Mouse (Mus musculus): ENCODE results near the gene Dnajb12. TPM values are rescaled to one million over a fixed set of nuclear protein-coding genes. Genes with fewer than 3 reads are reported as not detected.

Gene Dnajb12
- total and polyA plus RNA-seq, 3 experiments, result 13.9 to 35.9 (median 21.5) TPM

DNA sequence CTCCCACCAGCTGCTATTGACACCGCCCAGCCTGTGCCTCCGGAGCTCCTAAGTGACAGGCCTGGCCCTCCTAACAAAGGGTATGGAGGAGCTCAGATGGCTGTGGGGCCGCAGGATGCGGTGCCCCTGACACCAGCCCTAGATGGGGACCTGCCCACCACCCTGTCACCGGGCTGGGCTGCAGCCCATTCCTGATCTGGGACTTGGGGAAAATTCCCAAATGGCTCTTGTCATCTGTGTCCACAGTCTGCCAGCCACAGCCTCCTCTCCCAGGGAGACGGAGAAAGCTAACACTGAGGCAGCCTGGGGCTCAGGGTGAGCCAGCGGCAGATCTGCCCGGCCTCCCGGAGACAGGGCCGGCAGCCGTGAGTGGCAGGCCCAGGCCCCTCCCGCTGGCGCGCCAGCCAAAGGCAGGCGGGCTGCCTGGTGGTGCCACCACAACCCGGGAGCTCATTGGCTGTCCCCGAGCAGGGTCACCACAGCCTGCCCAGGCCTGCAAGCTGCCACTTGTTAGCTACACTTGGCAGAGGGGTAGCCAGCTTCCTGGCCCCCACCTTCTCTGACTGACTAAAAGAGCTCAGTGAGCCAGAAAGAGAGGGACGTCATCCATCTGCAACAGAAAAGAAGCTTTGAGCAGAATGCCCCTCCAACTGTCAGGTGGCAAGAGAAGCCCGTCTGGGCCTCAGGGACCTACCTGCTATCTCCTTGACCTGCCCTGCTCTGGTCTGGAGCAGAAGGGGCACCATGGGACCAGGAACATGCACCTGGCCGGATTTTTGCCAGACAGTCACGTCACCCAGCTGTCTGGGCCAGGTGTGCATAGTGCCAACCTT lies 20.2 kb downstream of the Dnajb12 start:
- no peaks in the 10 kb centered on the region for H3K27me3 ChIP-seq (replicated peaks)
- dilution Hi-C loops (cut with MboI; ENCODE audit: extremely low pct_ligation_motif_present, extremely low pct_unique_long_range_greater_than_20kb, low sequenced_read_pairs) (no loop called here), in situ Hi-C loops (cut with MboI; ENCODE audit: low pct_ligation_motif_present, low pct_unique_long_range_greater_than_20kb, low sequenced_read_pairs) (loop anchor here (5.0 to 25.0 kb wide), 5 partner anchors 53 to 488 kb away; partner anchors contain the start of genes Ddit4 and Gm17455)
- H3K4me1 ChIP-seq (ENCODE audit: control insufficient read depth in 1 of 2, insufficient read depth in 2 of 2), result peaks cover 70 to 90% of the 10 kb centered on the region in 2 experiments
- peak overlapping the region; percentile 90 for H3K27ac ChIP-seq (ENCODE audit: insufficient read depth, low read depth)
- no peaks in the 10 kb centered on the region for H3K9me3 ChIP-seq (replicated peaks; ENCODE audit: low read length)
- H3K79me2 ChIP-seq (replicated peaks; ENCODE audit: control insufficient read depth, extremely low read depth, insufficient read depth, poor library complexity, severe bottlenecking), result no peaks in the 10 kb centered on the region
- H3K36me3 ChIP-seq (replicated peaks in 1 of 2; ENCODE audit: control insufficient read depth in 1 of 2, insufficient read depth in 1 of 2, low read length in 1 of 2), result peaks cover 33 to 37% of the 10 kb centered on the region in 2 experiments
- peak overlapping the region; percentile 67 for H3K9ac ChIP-seq (ENCODE audit: insufficient read depth, low read depth)
- peak overlapping the region; percentile 53 for H3K4me2 ChIP-seq (ENCODE audit: insufficient read depth, low read depth, poor library complexity, severe bottlenecking)
- TF ChIP-seq ETS1 (conservative IDR thresholded peaks at IDR 0.05; ENCODE audit: low read depth, low read length) (peak; percentile 57), NELFE (IDR thresholded peaks at IDR 0.05; ENCODE audit: low read depth, low read length) (peak; percentile 62), POLR2A (IDR thresholded peaks at IDR 0.05; ENCODE audit: low read depth, low read length) (peak; percentile 89), TBP (conservative IDR thresholded peaks at IDR 0.05; ENCODE audit: low read depth, low read length) (no peak), MAZ (IDR thresholded peaks at IDR 0.05; ENCODE audit: low read depth, low read length) (peak; percentile 99), ZC3H11A (IDR thresholded peaks at IDR 0.05; ENCODE audit: low read depth, low read length) (no peak), PAX5 (IDR thresholded peaks at IDR 0.05; ENCODE audit: low read length) (no peak), USF1 (IDR thresholded peaks at IDR 0.05; ENCODE audit: low read depth, low read length) (no peak), RAD21 (IDR thresholded peaks at IDR 0.05; ENCODE audit: low read depth, low read length) (no peak), NRF1 (IDR thresholded peaks at IDR 0.05; ENCODE audit: low read depth, low read length) (no peak; the same call in 1 of the 2 replicates), MAFK (IDR thresholded peaks at IDR 0.05; ENCODE audit: insufficient replicate concordance, low read length) (0 out of 2 replicates have a peak, but pooled peaks have one; percentile 15), POLR2AphosphoS2 (IDR thresholded peaks at IDR 0.05; ENCODE audit: low read depth, low read length) (peak; percentile 71; the same call in 1 of the 2 replicates), JUN (IDR thresholded peaks at IDR 0.05; ENCODE audit: insufficient read depth, low read depth, low read length) (no peak), KAT2A (IDR thresholded peaks at IDR 0.05; ENCODE audit: insufficient replicate concordance, low read length) (0 out of 2 replicates have a peak, but pooled peaks have one; percentile 6), MXI1 (IDR thresholded peaks at IDR 0.05; ENCODE audit: low read depth, low read length) (0 out of 2 replicates have a peak, but pooled peaks have one; percentile 19), USF2 (conservative IDR thresholded peaks at IDR 0.05; ENCODE audit: low read depth, low read length) (no peak), TCF12 (IDR thresholded peaks at IDR 0.05; ENCODE audit: low read depth, low read length) (peak; percentile 83), SMC3 (IDR thresholded peaks at IDR 0.05; ENCODE audit: low read depth, low read length) (no peak), RCOR1 (conservative IDR thresholded peaks at IDR 0.05; ENCODE audit: low read depth, low read length) (no peak), BHLHE40 (IDR thresholded peaks at IDR 0.05; ENCODE audit: low read depth, low read length) (peak; percentile 14; the same call in 1 of the 2 replicates), E2F4 (IDR thresholded peaks at IDR 0.05; ENCODE audit: insufficient replicate concordance, low read depth, low read length) (no peak), GABPA (IDR thresholded peaks at IDR 0.05; ENCODE audit: insufficient replicate concordance, low read depth, low read length) (no peak), MAX (IDR thresholded peaks at IDR 0.05; ENCODE audit: low read length) (no peak; the same call in 1 of the 2 replicates), IRF4 (IDR thresholded peaks at IDR 0.05; ENCODE audit: low read depth, low read length) (no peak), ZMIZ1 (IDR thresholded peaks at IDR 0.05; ENCODE audit: low read depth, low read length) (peak; percentile 86), SIN3A (IDR thresholded peaks at IDR 0.05; ENCODE audit: low read length) (peak; percentile 44; the same call in 1 of the 2 replicates), ZKSCAN1 (IDR thresholded peaks at IDR 0.05; ENCODE audit: borderline replicate concordance, low read depth, low read length) (no peak), CHD2 (IDR thresholded peaks at IDR 0.05; ENCODE audit: low read length) (0 out of 2 replicates have a peak, but pooled peaks have one; percentile 8), HCFC1 (IDR thresholded peaks at IDR 0.05; ENCODE audit: low read depth, low read length) (no peak), MYC (IDR thresholded peaks at IDR 0.05; ENCODE audit: low read depth, low read length) (0 out of 2 replicates have a peak, but pooled peaks have one; percentile 12), CTCF (conservative IDR thresholded peaks at IDR 0.05 in 1 of 2, IDR thresholded peaks at IDR 0.05 in 1 of 2; ENCODE audit: low read depth in 2 of 2, low read length in 2 of 2) (no peak), ZNF384 (IDR thresholded peaks at IDR 0.05; ENCODE audit: low read depth, low read length) (no peak), ELF1 (IDR thresholded peaks at IDR 0.05; ENCODE audit: low read depth, low read length) (peak; percentile 78), EP300 (IDR thresholded peaks at IDR 0.05; ENCODE audit: low read length) (peak; percentile 32; the same call in 1 of the 2 replicates), CHD1 (IDR thresholded peaks at IDR 0.05; ENCODE audit: low read depth, low read length) (peak; percentile 48; the same call in 1 of the 2 replicates), UBTF (IDR thresholded peaks at IDR 0.05; ENCODE audit: low read depth, low read length) (no peak), JUND (conservative IDR thresholded peaks at IDR 0.05; ENCODE audit: low read depth, low read length) (no peak), MEF2A (IDR thresholded peaks at IDR 0.05; ENCODE audit: borderline replicate concordance, low read depth, low read length) (peak; percentile 71)
- DNase-seq (ENCODE audit: extremely low read depth), result peak; percentile 94
- peak overlapping the region; percentile 29 to 37 (median 30) for H3K4me3 ChIP-seq (replicated peaks in 1 of 3; ENCODE audit: low read depth in 2 of 3, low read length in 2 of 3, poor library complexity in 1 of 3)
